Mouse (Mus musculus): ENCODE results near the gene Ap5z1.

Ap5z1 gene

DNA sequence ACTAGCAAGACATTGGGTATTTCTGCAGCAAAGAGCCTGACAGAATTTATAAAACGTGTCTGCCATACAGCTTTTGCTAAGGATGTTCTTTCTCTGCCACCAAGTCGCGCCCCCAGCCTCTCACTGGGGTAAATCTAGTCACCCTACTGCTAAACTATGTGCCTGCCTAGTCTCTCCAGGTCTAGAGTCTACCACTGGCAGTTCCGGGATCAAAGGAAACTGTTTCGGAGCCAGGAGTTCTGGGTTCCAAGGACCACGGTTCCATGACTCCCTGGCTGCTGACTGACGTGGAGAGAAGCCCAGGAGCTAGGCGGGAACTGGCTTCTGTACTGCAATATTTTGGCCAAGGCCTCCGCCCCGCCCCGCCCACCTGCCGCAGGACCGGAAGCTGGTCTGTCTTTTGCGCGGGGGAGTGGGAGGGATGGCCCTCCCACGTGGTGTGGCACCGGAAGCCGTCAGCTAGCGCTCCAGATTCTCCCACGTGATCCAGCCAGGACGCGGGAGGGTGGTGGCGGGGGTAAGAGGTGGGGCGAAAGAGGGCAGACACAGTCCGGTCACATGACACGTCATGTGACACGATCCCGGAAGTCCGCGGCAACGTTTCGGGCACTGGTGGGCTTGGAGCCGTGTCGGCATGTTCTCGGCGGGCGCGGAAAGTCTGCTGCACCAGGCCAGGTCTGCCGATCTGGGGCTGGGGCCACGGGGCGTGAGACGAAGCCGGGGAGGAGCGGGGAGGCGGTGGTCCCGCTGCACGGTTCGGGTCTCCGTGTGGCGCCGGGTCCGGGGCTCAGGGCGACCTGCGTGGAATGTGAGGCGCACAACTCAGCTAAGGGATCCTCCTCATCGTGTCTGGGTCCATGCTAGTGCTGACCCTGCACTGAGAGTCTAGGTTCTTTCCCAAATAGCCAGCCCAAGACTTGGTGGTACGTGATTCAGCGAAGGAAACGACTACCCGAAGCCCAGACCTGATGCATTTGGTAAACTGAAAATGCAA, at the start of gene Ap5z1:
Ap5z1 (plus strand) TSS at position 484 of the 994 bp plus-strand sequence.
- peak; percentile 98 for DNase-seq (ENCODE audit: low spot score)

DNA sequence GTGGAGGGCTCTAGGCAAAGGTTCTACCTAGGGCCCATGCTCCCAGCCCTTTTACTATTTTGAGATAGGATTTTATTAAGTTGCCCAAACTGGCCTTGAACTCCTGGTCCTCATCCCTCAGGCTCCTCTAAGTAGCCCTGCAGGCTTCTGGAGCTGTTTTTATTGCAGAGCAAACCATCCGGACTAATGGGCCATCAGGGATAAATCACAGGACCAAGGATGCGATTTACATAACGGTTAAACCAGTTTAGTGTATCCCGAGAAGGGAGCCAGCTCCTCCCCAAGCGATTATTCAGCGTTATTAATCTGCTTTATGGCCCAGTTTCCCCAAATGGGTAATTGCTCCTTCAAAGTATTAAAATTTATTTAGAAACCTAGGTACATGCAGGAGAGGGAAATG, 48.3 kb upstream of the Ap5z1 start:
- DNase-seq (ENCODE audit: low spot score) = no peak

DNA sequence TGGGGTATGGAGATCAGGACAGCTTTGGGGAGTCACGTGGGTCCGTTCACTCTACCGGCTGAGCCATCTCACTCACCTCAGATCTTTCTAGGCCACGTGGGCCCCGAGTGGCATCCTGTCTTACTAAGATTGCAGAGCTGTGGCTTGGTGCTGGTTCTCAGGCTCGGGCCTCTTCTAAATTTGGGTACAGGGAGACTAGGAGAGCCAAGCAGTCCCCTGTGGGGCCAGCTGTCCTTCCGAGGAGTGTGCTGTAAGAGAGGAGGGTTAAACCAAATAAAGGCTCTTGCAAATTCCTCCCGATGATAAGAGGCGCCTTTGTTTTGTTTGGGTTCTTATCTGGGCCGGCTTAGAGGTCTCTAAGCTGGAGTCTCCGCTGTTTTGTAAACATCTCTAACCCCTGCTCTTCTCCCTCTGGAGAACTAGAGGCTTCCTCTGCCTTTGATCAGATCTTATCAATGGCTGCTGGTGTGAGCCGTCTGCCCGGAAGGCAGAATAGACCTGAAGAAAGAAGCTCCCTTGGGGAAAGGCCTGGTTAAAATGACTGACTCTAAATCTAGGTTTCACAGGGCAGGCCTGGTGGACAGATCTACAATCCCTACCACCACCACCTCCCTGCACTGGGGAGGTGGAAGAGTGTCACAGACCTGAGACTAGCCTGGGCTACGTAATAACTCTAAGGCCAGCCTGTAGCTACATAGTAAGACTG, 47.5 kb upstream of the Ap5z1 start:
- peak; percentile 32 for DNase-seq (ENCODE audit: low spot score)

DNA sequence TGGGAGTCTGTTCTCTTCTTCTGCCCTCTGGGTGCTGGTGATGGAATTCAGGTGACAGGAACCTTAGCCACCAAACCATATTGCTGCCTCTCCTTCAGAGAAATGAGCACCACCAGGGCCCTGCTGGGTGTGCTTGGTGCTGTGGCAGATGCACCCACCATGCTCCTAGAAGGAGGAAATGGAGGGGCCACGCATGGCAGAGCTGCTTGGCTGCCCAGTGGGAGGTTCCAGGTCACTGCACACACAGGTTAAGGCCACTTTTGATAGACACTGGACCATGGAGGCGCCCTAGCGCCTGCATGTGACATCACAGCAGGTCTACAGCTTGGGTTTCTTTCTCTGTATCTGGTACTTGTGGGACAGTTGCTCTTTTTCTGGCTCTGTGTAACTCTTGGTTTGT, 46.6 kb upstream of the Ap5z1 start:
- no peak for DNase-seq (ENCODE audit: low spot score)

DNA sequence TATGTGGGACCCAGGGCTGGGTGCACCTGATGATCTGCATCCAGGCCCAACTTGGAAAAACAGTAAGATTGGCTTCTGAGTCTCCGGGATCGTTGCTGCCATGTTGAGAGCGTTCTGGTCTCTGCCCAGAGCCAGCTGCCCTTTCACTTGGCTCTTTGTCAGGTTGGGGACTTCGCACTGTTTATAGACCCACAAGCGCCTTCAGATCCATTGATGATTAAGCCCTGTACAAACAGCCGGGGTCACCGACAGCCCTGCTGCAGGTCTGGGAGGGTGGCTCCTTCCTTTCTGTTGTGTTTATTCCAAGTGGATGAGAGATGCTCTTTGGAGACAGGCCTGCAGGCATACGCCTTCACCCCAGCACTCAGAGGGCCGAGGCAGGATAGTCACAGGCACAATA, 45.9 kb upstream of the Ap5z1 start:
- no peak for DNase-seq (ENCODE audit: low spot score)

DNA sequence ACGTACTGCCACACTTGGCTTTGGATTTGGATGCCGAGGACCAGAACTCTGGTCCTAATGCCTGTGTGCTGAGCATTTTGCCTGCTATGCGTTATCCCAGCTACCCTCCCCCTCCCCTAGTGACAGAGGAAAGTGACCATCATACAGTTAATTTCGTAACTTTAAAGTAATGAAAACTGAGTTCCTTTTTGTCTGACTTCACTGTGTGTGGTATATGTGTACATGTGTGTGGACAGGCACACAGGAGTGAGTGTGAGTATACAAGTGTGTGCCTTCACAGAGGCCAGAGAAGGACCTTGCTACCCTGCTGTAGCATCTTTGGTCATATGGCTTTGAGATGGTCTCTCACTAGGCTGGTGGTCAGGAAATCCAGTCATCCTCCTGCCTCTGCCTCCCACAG, 45.3 kb upstream of the Ap5z1 start:
- DNase-seq (ENCODE audit: low spot score) = no peak

DNA sequence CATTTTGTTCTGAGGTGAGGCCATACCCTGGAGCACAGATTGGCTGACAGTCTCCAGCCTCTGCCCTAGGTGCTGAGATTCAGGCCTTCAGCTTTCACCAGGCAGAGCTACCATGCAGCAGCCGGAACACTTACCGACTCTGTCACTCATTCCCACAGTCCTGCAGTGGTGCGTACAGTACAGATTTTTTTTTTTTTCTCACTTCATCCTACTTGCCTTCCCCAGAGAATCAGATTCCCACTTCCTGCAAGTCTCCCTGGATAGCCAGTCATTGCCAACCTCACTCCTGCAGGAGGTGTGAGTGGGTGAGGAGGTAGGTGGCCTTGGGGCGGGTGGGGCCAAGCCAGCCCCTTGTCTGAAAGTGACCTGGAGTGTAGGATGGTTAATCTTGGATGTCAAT, 43.4 kb upstream of the Ap5z1 start:
- DNase-seq (ENCODE audit: low spot score) = no peak

DNA sequence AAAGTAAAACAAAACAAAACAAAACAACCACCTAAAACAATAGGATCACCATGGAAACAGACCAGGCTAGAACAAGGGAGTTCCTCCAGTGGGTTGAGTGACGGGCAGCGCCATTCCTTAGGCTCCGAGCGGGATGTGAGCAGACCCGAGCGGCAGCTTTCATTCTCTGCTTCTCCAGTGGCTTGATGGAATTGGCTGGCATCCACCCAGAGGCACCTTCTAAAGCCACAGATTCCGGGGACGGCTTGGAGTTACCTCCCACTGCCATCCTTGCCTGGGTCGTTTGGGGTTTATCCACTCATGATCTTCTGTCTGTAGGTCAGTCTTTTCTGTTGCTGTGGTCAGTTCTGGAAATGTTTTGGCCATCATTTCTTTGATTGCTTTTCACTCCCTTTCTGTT, 42.8 kb upstream of the Ap5z1 start:
- DNase-seq (ENCODE audit: low spot score) = no peak

DNA sequence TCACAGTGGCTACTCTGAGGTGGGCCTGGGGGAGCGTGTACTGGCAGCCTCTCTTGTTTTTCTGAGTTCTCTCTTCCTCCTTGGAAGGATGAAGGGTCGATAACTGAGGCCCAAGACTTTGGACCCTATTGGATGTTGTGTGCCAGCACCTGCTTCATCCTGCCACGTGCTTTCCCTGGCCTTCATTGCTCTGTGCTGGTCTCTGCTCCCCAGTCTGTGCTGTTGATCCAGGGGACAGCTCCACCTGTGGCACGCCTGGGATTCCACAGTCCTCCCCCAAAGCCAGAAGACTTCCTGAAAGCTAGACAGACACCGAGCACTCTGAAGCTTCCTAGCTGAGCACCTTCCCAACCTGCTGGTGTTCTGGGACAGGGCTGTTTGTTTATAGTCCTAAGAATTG, 41.9 kb upstream of the Ap5z1 start:
- DNase-seq (ENCODE audit: low spot score) = no peak

DNA sequence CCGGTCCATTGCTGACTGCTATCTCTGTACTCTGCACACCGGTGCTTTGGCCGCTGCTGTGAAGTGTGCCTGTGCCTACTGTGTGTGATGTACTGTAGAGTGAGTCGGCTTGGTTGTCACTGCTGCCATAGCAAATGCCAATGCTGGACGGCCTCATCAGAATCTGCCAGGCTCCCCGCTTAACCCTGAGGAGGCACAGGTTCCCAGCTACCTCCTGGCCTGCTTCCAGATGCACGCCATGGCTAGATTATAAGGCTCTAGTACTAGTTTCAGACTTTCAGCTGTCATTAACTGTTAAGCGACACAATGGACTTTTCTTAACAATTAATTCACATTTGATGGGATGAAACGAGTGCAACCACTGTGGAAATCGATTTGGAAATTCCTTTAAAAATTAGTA, 40.6 kb upstream of the Ap5z1 start:
- no peak for DNase-seq (ENCODE audit: low spot score)

DNA sequence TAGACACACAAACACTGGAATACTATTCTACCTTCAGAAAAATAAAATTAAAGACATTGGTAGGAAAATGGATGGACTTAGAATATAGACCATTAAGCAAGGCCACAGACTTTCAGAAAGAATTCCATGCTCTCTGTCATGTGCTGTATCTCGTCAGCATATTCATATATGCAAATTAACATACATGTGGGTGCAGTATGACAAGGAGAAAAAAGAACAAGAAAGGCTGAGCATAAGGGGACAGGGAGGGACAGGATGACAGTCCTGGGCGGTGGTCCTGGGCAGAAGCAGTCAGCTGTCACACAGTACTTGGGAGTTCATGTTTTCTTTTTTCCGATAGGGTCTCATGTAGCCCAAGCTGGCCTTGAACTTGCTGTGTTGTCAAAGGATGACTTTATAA, 40.0 kb upstream of the Ap5z1 start:
- no peak for DNase-seq (ENCODE audit: low spot score)

DNA sequence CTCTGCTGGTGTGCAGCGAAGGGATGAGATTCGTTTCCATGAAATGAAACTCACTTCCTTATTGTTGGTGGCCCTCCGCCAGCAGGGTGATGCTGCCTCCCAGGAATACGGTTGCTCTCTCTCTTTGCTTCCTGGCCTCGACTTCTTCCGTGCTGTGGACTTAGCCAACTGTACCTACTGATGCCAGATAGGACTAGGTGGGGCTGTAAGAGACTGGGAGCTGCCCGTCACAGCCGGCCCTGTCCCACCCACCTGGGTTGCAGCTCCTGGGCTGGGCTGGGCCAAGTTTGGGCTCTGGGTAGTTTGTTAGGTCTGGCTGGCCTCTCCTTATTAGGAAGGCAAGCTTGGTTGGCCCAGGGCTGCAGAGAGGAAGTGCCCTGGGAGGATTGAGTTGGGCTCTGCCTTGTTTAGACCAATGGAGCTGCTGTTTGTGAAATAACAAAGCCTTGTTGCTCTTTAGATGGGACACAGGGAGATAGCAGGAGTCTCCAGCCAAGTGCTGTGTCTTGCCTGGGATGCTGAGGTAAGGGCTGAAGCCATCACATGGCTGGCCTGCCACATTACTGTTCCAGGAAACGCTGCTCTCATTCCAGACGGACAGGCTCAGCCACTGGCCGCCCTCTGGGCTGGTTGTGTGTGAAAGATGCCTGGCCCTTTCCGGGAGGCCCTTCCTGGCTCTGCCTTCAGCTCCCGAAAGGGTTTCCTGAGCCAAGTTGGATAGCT, 39.0 kb upstream of the Ap5z1 start:
- peak; percentile 41 for DNase-seq (ENCODE audit: low spot score)

DNA sequence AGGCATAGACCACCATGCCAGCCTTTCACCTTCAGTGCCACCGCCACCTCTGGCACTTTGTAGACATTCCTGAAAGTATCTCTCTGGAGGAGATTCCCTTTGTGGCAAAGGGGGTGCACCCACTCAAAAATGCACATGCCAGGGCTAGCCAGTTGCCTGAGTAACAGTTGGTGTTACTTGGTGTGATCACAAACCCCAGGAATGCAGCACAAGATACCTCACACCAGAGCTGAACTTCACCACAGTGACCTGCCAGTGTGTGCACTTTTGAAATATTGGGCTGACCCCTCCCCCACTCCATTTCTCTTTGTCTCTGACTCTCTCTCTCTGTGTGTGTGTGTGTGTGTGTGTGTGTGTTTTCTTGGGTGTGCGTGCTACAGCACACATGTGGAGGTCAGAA, 37.3 kb upstream of the Ap5z1 start:
- DNase-seq (ENCODE audit: low spot score) = no peak

DNA sequence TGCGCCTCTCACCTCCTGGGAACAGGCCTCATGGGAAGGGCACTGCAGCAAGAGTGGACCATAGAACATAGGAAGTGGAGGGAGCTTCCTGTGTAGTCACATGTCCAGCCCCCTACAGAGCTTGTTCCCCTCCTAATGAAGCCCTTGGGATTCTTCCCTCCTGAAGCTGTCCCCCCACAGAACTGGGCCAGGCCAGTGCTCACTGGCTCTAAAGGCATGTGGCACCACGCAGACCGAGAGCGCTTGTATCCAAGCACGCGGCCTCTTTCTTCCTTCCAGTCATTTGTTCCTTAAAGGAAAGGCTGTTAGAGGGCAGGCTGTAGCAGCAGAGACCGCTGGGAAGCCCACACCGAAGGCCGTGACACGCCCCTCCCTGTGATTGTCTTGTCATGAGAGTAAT, 35.9 kb upstream of the Ap5z1 start:
- DNase-seq (ENCODE audit: low spot score) = no peak

DNA sequence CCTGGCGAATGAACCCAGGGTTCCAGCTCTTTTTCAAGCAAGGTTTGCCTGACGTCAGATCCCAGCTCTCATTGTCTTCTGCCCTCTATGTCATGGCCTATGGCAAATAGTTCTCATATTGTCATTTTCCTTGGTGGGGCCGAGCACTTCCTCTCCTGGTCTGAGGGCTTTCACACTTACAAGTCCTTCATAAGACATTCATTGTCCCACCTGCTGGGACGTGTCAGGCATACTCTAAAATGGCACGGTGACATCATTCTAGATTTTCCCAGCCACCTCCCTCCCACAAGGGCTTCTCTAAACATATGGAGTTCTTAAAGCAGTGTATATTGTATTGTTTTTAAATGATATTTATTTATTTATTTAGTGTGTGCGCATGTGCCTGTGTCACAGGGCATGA, 35.1 kb upstream of the Ap5z1 start:
- no peak for DNase-seq (ENCODE audit: low spot score)

DNA sequence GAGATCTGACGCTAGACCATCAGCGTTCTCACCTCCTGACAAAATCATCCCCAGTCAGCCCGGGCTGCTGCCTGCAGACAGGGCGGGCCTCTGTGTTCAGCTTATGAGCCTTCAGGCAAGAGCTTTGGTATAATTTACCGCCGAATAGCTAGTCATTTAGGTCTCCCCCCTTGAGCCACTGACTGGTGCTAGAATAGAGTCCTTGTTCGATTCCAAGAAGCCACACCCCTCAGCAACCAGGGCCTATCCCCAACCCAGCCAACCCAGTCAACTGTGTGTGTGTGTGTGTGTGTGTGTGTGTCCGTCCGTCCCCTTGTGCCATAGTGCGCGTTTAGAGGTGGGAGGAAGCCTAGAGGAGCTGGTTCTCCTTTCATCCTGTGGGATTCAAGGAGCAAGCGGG, 32.7 kb upstream of the Ap5z1 start:
- no peak for DNase-seq (ENCODE audit: low spot score)

DNA sequence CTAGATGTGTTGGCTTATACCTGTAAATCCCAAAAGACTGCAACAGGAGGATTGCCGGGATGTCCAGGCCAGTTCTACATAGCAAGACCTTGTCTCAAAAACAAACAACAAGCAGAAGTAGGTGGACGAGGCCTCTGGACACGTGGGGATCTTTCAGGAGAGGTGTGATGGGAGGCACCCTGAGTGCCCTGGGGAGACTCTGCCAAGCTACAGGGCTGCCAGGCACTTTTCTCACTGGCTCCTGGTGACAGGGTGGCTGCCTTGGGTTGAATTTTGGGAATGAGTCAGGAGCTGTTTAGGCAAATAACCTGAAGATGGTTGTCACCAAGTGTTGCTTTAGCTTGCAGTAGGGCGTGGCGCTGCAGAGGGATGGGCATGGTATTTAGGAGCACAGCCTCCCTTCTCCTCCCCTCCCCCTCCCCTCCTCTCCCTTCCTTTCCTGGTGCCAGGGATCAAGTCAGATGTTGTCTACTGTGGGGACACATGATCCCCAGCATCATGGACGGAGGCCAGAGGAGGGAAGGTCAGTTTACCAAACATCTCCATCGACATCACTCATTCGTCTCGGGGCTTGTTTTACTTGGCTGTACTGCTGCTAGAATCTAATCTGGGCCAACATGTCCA, 31.8 kb upstream of the Ap5z1 start:
- DNase-seq (ENCODE audit: low spot score) = no peak

DNA sequence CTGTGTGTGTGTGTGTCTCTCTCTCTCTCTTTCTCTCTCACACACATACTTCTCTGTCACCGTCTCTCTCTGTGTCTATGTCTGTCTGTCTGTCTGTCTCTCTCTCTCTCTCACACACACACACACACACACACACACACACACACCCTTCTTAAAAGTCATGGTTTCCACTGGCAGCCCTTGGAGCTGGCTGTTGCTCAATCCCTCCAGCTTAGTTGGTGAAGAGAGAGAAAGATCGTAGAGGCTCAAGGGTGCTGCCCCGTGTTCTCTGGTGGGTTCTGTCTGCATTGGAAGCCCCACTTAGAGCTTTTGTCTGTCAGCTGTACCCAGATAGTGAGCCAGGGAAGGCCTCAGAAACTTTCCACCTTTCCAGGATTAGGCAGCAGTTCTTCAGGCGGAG, 31.0 kb upstream of the Ap5z1 start:
- no peak for DNase-seq (ENCODE audit: low spot score)

DNA sequence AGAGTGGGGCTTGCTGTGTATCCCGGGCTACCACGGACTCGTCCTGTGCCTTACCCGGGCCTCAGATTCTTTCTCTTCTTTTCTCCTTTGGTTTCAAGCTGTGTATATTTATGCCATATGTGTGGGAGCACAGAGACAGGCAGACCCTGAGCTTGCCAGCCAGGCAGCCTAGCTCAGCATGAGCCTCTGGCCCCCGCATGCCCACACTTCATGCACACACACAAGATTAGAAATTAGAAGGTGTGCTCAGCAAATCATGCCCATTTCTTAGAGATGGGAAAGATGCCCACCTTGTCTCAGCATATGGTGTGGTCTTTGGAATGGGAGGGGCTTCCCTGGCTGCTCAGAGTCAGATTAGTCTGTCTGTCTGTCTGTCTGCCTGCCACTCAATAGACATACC, 29.7 kb upstream of the Ap5z1 start:
- no peak for DNase-seq (ENCODE audit: low spot score)

DNA sequence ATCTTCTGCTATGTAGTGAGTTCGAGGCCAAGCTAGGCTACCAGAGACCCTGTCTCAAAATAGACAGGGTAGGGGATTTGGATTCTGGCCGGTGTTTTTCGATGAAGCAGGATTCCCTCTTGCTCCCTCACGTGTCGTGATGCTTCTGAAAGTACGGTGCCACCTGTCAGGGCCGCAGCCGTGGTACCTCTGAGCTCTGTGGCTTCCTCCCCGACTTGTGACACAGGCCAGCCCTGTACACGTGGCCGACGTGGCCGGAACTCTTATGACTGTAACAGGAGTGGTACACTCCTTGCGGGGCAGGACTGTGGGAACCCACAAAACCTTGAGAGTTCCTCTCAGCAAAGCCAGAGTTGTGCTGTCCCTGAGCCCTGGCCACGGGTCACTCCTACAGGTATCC, 28.0 kb upstream of the Ap5z1 start:
- DNase-seq (ENCODE audit: low spot score) = no peak

DNA sequence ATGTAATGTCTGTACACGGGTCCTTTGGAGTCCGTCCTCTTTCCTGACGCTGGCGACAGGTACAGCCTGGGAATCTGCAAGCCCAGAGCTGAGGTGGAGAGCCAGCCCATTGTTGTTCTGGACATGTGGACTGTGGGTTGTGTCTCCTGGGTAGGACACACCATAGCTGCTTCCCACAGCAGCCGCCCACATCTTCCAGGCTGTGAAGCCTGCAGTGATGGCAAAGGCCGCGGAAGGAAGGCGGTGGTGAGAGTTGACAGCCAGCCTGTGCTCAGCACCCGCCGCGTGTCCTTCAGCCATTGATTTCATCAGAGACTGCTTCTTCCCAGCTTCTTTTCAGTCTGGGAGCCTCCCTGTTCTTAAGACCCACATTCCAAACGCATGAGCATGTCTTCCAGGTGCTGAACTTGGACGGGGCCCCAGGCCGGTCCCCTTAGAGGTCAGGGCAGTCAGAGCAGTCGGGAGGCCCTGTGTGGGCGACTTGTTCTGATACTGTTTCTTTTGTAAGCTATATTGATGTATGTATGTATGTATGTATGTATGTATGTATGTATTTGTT, 25.3 kb upstream of the Ap5z1 start:
- no peak for DNase-seq (ENCODE audit: low spot score)

DNA sequence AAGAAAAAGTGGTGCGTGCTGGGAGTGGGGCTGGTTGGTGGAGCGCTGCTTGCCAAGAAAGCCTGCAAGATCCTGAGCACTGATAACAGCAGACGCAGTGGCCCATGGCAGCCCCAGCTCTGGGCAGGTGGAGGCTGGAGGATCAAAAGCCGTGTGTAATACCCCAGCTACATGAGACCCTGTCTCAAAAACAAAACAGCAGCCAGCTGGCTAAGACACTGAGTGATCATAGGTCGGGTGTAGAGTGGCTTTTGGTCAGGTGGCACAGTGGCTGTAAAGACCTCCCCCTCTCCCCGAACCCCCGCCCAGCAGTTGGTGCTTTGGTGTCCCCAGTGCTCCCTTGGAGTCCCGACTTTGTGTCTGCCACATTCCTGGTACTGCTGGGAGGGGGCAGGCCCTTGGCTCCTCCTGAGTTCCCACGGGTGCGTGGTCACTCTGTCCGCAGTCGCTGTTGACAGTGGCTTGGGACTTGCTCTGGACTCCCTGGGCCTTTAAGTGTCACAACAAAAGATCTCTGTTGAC, 23.8 kb upstream of the Ap5z1 start:
- DNase-seq (ENCODE audit: low spot score) = peak; percentile 49

All from embryo, embryonic 10 days (tissue).